Mouse (Mus musculus): ENCODE measurements around the gene Prpf31.

Prpf31 gene

DNA sequence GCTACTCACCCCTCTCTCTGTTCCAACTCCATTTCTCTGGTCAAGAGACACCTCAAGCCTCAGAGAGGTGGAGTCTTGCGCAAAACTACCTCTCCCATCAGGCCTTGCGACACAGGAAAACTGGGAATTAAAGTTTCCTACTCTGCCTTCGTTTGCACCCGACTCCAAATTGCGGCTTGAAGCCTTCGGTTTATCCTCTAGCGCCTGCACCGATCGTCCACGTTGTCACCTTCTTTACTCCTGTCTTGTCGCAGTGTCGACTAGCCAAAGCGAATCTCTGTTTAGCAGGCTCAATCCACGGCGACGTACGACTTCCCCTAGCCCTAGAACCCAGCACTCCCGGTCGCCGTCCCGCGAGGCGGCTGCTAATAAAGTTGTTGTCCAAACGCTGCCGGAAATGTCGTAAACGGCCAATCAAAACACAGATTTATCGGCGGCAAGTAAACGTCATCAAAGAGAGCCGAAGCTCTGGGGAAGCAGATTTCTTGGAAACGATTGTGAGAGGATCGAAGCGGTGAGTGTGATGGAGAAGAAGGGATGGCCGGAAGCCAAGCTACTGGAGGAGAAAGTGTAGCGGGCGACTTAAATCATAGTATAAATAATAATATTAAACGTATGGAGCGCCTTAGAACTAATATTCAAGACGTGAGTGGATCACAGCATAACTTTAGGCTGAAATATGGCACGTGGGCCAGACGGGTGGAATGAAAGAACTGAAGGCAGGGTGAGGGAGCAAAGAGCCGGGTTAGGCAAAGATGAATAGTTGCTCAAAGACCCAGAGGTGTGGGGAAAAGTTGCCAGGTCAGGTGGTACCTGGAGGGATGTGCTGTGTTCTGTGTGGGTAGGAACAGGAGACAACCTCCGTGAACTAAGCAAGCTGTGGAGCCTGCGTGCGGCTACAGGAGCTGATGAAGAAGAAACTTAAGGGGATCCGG, at the start of gene Prpf31, which contains the start of gene Tfpt:
TSS of gene Prpf31 (plus strand) at position 443 of the 935 bp plus-strand sequence.
TSS of gene Tfpt (minus strand) at position 387 of the 935 bp plus-strand sequence.
- DNase-seq (ENCODE audit: low read depth) = peak; percentile 98

DNA sequence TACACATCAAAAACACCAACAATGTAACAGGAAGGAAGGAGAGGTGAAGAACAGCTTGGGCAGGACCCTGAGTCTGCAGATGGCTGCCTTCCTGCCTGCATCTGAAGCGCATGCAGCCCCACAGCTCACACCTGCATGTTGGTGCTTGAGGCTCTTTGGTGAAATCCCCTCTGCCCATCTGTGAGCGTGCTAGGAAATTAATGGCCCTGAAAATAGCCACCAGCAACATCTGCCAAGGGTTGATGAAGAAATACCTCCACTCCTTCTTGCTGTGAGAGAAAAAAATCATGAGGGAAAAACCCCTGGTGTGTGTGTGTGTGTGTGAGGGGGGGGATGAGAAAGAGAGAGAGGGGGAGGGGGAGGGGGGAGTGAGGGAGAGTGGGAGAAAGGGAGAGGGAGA, 49.8 kb upstream of the Prpf31 start:
- no peak for DNase-seq (ENCODE audit: low read depth)

DNA sequence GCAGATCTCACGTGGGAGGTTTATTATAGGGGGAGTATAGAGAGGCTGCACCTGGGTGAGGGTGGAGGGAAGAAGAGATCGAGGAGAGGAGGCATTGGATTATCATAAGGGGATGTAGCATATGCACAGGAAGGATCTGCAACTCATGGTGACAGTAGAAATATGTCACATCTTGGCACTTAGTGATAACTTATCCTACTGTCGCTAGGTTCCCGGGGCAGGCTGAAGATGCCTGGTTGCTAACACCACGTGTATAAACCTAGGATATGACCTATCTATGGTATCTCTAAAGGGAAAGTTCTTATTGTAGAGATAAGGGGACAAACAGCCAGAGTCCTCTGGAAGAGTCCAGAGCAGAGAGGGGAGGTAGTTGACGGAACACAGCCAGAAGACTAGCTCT, 44.0 kb upstream of the Prpf31 start:
- DNase-seq (ENCODE audit: low read depth) = no peak

DNA sequence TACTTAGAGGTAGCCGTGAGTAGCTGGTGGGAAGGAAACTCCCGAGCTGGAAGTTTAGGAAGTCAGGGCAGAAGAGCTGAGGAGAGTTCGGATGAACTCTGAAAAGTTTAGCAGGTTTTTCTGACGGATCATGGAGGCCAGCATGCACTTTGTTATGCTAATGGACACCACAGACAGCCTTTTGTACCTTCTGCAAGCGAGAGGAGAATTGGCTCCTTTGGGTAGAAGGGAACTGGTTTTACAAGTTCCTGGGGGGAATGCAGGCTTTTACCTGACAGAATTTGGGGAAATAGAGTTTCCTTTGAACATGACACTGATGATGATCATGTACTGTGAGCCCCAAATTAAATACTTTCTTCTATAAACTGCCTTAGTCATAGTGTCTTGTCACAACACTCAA, 43.5 kb upstream of the Prpf31 start:
- DNase-seq (ENCODE audit: low read depth) = no peak

DNA sequence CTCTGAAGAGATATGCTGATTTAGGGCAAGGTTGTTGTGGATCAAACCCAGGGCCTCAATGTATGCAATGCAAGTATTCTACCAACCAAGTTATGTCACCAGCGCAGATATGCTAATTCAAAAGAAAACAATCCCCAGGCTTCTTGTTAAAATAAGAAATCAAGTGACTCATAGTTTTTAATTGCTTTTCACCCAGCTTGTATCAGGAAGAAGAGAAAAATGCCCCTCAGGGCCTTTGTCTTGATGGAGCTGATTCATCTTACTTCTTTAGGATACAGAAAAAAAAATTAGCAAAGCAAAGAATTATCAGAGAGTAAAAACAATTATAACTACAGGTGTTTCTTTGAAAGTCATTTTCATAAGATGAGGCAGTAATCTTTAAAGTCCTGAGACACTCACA, 42.5 kb upstream of the Prpf31 start:
- no peak for DNase-seq (ENCODE audit: low read depth)

DNA sequence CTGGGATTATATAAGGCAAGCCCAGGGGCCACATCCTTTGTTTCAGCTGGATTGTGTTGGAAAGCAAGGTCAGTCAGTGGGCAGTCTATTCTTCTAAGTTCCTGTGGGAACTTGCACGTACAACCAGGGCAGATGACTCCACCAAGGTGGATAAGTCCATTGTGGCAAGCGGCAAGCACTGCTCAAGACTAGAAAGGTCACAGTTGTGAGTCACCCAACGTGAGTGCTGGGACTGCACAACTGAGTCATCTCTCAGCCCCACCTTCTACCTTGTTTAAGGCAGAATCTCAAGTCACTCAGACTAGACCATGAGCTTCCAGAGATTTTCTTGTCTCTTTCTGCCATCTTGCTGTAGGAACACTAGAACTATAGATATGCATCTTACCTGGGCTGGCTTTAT, 39.2 kb upstream of the Prpf31 start:
- DNase-seq (ENCODE audit: low read depth) = peak; percentile 37

DNA sequence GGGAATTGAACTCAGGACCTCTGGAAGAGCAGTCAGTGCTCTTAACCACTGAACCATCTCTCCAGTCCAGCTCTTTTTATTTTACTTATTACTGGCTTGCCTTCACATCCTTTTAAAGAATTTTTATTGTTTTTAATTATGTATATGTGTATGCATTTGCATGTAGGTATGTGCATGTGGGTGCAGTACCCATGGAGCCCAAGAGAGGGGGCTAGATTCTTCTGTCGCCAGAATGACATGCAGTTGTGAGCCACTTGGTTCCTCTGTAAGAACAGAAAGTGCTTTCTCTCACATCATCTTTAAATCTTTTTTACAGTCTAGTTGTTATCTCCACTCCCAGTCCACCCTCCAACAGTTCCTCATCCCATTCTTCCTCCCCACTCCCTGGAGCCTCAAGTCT, 38.3 kb upstream of the Prpf31 start:
- no peak for DNase-seq (ENCODE audit: low read depth)

DNA sequence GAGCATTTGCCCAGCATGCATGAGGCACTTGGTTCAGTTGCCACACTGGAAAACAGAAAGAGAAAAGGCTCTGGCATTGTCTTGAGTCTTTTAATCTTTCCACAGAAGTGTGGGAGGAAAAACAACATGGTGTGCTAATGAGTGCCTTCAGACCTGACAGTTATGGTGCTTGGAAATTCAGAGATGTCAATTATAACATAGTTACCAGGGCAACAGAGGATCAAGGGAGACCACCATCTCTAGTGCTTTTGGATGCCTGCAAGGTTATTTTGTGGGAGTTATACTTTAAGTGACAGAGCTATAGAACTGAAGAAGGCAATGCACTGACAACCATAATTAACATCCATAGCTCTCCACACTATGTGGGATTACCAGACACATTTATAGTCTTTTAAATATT, 35.9 kb upstream of the Prpf31 start:
- no peak for DNase-seq (ENCODE audit: low read depth)

DNA sequence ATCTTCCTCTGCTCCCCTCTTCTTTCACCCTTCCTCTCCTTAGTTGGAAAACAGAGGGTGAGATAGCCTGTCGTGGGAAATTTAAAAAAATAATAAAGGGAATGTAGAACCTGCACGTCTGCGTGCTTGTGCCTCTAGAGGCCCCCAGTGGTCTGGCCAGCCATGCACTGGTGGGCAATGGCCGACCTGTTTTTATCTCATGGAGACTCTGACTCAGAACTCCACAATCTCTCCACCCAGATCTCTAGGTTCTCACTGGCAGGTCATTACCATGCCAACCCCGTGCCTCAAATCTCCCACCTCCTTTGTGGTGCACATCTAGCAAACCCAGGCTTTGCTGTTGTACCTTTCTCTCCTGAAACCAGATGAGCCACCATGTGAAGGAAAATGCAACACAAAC, 35.1 kb upstream of the Prpf31 start:
- DNase-seq (ENCODE audit: low read depth) = peak; percentile 59

DNA sequence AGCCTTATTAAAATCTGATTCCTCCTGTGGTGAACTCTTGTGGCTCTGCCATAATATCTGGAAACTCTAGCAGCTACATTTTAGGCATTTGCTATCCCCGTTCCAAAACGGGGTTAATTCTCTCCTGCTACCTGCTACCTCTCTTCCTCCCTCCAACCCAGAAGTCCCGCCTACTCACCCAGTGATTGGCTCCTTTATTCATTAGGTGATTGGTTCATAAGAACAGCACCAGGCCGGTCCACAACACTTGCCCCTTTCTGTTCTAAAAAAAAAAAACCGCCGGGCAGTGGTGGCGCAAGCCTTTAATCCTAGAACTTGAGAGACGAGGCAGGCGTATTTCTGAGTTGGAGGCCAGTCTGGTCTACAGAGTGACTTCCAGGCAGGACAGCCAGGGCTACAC, 34.6 kb upstream of the Prpf31 start:
- peak; percentile 87 for DNase-seq (ENCODE audit: low read depth)

DNA sequence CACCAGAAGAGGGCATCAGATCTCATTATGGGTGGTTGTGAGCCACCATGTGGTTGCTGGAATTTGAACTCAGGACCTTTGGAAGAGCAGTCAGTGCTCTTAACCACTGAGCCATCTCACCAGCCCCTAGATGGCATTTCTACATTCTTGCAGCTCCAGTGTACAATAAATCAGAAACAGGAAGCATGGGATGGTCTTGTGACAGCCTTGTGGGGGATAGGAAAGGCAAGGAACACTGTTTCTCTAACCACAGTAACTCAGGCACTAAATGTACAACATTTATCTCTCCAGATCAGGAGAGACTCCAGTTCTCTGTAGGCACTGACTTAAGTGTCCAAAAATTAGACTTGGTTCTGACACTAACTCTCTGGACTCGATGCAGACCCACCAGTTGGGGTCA, 32.0 kb upstream of the Prpf31 start:
- DNase-seq (ENCODE audit: low read depth) = peak; percentile 38

DNA sequence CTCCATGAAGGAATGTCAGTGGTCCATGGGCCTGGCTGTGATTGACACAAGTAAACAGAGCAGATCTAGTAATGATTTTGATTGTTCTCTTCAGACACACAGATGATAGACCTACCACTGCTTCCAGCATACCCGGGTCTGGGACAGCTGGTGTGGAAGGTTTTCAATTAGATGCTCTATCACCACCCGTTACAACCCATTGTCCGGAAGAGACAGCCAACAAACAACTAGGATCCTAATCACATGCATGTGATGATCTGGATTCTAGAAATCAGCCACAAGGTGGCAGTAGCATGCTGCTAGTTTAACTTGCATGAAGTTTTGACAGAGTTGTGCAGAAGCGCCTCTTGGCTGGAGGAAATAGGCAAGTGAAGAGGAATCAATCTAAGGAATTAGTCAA, 28.7 kb upstream of the Prpf31 start:
- DNase-seq (ENCODE audit: low read depth) = peak; percentile 87

DNA sequence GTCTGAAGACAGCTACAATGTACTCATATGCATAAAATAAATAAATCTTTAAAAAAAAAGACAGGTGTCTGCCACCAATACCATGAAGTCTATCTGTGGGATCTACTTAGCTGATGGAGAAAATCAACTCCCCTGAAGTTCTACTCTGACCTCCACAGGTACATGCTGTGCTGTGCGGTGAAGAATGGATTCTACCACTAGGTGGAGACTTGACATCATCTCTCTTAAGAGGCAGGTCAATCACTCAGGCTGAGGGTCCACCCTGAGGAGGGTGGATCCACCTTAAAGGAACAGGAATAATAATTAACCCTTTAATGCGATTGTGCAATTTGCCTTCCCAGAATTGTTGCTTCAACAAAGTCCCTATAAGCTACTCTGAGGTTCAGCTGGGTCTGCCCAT, 23.0 kb upstream of the Prpf31 start:
- DNase-seq (ENCODE audit: low read depth) = peak; percentile 85

DNA sequence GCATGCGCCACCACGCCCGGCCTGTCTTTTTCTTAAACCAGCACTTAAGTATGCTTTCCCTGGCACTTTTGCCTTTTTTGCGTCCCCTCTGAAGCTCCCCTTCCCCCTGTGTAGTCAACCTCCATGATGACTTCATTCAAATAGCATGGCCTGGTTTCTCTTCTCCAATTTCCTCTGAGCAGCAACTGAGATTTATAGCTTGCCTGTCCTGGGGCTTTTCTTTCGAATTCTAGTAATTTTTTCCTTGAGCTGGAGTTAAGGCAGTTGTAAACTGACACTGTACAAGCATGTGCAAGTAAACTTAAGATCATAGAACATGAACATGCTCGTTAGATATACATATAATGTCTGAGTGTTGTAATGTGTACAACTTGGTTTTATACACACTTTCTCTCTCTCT, 22.4 kb upstream of the Prpf31 start:
- DNase-seq (ENCODE audit: low read depth) = no peak

DNA sequence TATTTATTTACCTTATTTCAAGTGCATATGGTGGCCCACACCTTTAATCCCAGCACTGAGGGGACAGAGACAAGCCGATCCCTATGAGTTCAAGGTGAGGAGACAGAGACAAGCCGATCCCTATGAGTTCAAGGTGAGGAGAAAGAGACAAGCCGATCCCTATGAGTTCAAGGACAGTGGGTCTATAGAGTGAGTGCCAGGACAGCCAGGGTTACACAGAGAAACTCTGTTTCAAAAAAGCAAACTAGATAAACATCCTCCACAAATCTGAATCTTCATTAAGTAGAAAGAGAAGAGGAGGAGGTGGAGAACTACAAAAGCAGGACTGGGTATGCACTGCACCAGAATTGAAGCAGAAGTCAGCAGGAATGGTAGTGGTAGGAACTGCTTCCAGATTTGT, 21.1 kb upstream of the Prpf31 start:
- DNase-seq (ENCODE audit: low read depth) = no peak

DNA sequence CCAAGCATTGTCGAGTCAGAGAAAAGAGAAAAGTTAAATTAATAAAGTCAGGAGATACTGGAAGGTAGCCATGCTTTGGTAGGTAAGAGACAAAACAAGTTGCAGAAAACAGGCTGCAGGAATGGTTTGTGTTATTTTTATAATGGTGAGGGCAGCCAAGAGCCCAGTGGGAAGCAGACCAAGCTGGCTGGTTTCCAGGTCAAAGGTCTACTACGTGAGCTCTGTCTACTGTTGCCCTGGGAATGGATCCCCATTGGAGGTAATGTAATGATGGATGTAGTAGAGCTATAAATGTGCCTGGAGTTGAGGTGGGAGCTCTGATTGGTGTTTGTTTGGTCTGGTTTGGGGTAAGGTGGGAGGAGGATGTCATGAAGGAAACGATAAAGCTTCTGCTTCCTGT, 20.7 kb upstream of the Prpf31 start:
- DNase-seq (ENCODE audit: low read depth) = peak; percentile 74

DNA sequence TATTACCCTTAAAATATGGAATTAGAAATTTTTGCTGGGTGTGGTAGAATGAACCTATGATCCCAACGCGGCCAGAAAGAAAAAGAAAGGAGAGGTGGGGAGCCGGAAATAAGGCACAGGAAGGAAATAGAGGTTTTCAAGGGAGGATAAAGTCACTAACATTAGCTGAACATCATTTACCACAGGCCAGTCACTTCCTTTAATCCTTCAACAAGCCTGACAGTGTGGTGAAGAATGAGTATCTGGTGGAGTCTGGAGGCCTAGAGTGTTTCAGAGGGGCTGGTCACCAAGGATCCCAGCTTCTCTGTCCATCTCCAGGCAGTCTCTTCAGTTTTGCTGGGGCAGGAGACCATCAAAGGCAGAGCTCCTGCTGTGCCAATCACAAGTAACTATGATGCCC, 19.3 kb upstream of the Prpf31 start:
- peak; percentile 68 for DNase-seq (ENCODE audit: low read depth)

DNA sequence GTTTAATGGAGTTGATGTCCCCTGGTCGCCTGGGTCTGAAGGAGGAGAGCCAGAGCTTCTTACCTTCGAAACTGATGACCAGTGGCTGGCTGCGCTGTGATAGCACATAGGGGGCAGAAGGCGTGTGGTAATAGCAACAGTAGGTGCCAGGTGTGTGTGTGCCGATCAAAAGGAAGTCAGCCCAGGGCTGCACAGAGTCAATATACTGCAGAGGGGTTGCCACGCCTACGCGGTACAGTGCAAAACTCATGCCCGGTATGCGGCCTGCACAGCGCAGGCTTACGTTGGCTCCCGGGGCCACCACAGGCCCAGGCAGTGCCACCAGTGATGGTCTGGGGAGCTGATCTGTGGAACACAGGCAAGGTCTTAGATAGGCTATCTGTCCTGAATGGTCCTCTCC, 18.8 kb upstream of the Prpf31 start:
- DNase-seq (ENCODE audit: low read depth) = no peak

DNA sequence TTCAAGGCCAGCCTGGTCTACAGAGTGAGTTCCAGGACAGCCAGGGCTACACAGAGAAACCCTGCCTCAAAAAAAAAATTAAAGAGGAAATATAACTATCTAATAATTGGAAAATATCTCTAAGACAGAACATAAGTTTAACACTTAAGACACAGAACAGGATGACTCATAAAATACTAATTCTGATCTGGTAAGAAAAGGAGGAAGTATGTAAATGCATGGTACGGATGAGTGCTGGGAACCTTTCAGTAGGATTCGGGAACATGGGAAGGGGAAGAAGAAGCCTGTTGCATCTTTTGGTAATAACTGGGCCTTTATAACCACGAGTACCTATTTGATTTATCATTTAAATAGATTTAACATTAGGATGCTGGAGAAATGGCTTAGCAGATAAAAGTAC, 15.8 kb upstream of the Prpf31 start:
- DNase-seq (ENCODE audit: low read depth) = no peak

DNA sequence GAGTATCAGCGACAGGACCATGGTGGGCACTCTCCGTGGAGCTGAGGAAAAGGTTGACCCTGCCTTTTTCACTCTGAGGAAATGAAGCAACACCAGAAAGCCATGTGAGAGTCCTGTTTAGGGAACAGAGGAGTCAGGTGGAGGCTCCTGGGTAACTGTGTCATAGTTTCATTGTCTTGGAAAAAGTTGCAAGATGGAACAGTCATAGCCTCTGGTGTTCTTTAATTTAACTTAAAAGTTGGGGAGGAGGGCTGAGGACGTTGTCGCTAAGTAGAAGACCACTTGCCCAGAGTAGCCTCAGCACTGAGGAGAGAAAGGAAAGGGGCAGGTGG, 13.8 kb upstream of the Prpf31 start, which contains the start of gene Oscar:
TSS of gene Oscar (minus strand) at position 101 of the 332 bp plus-strand sequence.
- DNase-seq (ENCODE audit: low read depth) = no peak

DNA sequence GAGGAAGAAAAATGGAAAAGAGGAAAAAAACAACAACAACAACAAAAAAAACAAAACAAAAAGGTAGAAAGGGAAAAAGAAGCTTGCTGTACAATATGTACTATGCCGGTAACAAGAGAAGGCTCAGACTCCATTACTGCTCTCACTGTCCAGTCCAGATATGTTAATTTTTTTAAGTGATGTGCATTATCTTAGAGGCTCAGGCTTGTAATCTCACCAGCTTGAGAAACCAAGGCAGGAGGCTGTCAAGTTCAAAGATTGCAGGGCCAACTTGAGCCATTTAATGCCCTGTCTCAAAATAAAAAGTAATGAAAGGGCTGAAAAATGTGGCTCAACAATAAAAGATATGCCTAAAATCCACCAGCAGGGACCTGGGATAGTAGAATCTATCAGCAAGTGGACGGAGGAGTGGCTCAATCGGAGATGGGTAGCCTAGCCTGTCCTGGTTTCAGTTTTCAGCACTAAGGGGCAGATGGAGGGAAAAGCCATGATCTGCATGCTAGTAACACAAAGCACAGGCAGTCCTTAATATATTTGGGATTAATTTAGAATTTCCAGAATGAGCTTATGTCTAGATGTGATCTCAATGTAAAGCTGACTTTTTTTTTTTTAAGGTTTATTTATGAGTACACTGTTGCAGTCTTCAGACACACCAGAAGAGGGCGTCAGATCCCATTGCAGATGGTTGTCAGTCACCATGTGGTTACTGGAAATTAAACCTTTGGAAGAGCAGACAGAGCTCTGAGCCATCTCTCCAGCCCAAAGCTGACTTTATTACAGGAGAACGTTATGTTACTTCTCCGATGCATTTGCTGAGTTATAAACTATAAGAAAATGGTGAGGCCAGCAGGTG, 13.2 kb upstream of the Prpf31 start:
- DNase-seq (ENCODE audit: low read depth) = no peak

DNA sequence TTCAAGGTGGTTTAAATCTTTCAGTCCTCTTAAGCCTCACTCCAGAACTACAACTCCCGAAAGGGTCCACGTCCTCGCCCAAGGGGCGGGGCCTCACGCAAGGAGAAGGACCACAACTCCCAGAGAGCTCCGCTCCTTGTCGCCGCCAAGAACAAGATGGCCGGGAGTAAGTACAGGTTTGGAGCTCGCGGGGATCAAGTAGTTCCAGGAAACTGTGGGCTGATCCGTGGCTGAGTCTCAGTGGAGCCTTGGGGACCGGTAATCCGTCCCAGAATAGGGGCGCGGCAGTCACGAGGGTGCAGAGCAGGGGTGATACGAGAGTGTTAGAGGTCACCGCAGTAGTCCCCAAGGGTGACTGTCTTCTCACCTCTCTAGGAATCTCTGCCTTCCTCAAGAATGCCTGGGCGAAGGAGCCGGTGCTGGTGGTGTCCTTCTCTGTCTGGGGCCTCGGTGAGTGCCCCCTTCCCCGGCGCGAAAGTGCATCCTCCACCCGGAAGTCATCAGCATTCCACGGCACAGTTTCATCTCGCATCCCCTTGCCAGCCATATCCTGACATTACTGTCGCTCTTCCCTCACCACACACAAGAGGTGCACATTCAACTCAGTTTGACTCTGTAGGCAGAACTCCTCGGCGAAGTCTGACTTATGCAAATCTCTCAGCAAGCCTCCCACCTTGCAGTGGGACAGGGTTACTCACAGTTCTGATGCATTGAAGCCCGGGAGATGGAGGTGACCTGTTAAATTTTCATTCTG, 12.4 kb upstream of the Prpf31 start, which contains the start of gene Ndufa3:
TSS of gene Ndufa3 (plus strand) at position 132 of the 754 bp plus-strand sequence.
- DNase-seq (ENCODE audit: low read depth) = peak; percentile 95
